Mouse (Mus musculus) cortical plate, adult 2 months (tissue): ENCODE results near the gene Crb1. TPM values are rescaled to one million over a fixed set of nuclear protein-coding genes. Genes with fewer than 3 reads are reported as not detected.

ENCODE experiments used
- H3K27ac ChIP-seq: fragments of 200-500 bp; 2 replicates; pipeline ENCODE4 v1.5.1; 2012; ENCODE audit warnings: low read length, control low read depth, inconsistent platforms; ENCODE audit not compliant: insufficient read depth
- H3K4me1 ChIP-seq: fragments of 200-500 bp; 2 replicates; pipeline ENCODE4 v1.6.1; 2011; ENCODE audit warnings: low read length; ENCODE audit not compliant: control insufficient read depth, insufficient read depth
- H3K4me3 ChIP-seq: fragments of 200-500 bp; 2 replicates; pipeline ENCODE4 v1.5.1; 2011; ENCODE audit warnings: mild to moderate bottlenecking, low read length, control low read depth; ENCODE audit not compliant: insufficient read depth
- CTCF ChIP-seq: fragments of 200-500 bp; IDR thresholded peaks from 2 replicates; pipeline ENCODE4 v1.5.1; 2011; ENCODE audit warnings: mild to moderate bottlenecking, control low read depth, low read length; ENCODE audit not compliant: insufficient read depth; ENCODE audit errors: extremely low read depth
- POLR2A ChIP-seq: fragments of 200-500 bp; IDR thresholded peaks from 2 replicates; pipeline ENCODE4 v1.6.1; 2011; ENCODE audit warnings: mild to moderate bottlenecking, low read length, control low read depth; ENCODE audit not compliant: insufficient read depth; ENCODE audit errors: extremely low read depth
- polyA plus RNA-seq: library from polyadenylated mRNA; depleted of rRNA; stranded (reverse); fragments of >200 nt; gene quantifications from 2 replicates; pipeline ENCODE4 v1.2.3, GENCODE M21; 2012

The Crb1 gene
- polyA plus RNA-seq, 1 experiment = 0.21 TPM

DNA sequence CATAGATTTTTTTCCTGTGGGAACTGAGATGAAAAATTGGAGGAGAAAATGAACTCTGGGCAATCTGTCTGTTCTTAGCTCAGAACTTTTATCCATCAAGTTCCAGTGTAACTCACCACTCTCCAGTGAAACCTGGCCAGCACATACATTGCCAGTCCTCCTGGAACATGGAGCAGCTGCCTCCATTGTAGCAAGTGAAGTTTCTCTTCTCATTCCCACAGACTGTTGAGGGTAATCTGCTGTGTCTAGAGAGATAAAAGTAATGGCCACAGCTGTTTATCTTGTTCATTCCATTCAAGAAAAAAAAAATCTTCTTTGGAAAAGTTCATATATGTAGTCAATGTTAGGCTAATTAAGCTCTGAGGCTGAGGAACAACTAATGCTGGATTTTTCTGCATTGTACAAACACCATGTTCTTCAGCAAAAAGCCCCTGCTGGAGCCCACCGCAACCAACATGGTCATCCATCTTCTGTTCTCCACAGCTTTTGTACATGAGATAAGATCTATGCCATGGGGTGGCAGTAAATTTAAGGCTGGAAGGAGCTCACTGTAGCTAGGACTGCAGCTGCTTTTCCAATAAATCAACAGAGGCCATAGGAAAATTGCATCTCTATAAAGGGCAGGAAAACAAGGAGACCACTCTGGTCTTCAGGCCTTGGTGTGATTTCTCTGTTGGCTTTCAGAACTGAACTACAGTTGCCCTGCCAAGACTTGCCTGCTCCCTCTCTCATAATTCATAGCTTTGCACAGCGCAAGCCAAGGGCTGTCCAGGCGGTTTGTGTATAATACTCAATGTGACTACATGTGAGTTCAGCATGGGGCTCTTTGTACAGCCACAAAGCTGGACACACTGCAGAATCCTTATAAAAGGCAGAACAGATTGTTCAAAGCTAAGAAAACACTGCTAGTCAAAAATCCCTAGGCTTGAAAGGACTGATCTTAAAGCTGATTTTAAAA is 142.0 kb downstream of the Crb1 start:
- no peaks in the 10 kb centered on the region for H3K4me1 ChIP-seq
- H3K4me3 ChIP-seq = no peak overlapping the region
- TF ChIP-seq CTCF (no peak), POLR2A (no peak)
- H3K27ac ChIP-seq = no peak overlapping the region

DNA sequence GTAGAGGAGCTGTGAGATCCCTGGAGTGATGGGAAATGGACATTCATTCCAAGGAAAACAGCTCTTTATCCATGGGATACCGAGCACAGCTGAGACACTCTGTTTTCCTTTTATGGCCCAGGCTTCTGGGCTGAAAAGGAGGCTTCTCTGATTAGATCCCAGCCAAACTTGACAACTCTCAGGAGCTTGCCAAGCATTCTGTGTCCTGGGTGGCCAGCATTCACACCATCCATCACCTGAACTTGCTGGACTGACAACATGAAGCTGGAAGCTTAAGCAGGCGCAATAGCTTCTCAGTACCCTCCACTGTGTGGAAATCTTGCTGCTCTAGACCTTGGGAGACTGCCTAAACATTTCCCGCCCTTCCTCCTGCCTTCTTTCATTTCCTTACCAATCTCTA is 144.3 kb downstream of the Crb1 start:
- TF ChIP-seq CTCF (no peak), POLR2A (no peak)

DNA sequence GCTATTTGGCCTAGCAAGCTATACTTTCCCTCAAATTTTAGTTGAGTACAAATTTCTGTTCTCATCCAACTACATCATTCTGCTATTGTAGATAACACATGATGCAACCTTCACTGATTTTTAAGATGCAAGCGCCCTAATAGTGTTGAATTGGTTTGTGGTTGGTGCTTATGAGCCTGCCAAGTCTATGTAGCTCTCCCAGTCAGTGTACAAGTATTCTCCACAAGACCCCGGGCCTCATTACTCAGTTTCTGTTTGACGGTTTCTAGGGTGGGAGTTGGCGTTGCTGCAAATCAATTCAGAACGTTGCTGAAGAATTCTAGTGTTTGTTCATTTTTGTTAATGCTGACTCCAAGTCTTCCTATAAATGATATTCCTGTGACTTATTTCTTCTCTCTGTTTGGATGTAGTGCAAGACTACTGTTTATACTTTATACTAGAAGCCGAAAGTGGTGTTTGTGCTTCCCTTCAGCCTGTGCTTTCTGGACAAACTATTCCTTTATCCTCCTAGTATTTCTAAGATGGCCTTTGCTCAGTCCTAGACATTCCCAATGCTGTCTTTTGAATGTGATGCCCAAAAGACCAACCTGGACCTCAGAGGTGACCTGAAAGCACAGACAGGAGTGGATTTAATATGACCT is 152.5 kb downstream of the Crb1 start:
- Histone ChIP-seq H3K4me1 (no peaks in the 10 kb centered on the region), H3K4me3 (no peak overlapping the region), H3K27ac (no peak overlapping the region)
- TF ChIP-seq CTCF = no peak
- TF ChIP-seq POLR2A = no peak

More for the DNA sequence above, 144.3 kb downstream of the Crb1 start:
- Histone ChIP-seq H3K4me3 (no peak overlapping the region), H3K4me1 (no peaks in the 10 kb centered on the region), H3K27ac (no peak overlapping the region)

DNA sequence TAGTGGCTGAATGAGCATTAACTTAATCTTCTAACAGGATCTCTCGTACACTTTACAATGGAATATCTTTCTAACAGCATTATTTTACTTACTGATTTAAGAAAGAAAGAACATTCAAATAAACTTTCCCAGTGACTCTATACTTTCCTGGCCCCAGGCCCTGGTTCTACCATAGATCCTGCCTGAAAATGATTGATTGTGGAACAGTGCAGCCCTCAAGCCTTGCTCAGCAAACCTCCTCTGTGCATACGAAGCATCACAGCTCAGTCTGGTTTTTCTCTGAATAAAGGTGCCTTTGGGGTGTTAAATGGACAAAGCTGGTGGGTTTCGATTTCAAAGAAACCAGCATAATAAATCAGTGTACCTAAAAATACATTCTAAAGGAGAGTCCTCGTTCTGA is 153.1 kb downstream of the Crb1 start:
- Histone ChIP-seq H3K4me3 (no peak overlapping the region), H3K27ac (no peak overlapping the region), H3K4me1 (no peaks in the 10 kb centered on the region)
- TF ChIP-seq POLR2A (no peak), CTCF (no peak)

DNA sequence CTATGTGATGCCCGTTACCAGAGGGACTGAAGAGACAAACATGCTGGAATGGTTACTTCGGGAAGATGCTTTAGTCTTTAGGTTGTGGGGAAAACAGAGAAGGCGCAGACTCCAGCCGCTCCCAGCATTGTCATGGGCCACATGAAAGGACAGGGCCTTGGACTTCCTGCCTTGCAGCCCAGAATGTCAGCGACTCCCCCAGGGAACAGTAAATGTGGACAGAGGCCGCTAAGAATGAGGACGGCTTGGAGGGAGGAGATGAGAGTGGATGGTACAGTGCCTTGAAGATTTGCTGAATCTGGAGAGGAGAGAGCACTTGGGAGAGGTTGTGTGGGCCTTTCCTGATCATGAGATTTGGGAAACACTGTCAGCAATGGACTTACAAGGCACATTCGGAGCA is 161.6 kb downstream of the Crb1 start:
- H3K27ac ChIP-seq = no peak overlapping the region
- TF ChIP-seq POLR2A = no peak
- TF ChIP-seq CTCF = no peak
- no peak overlapping the region for H3K4me3 ChIP-seq
- no peaks in the 10 kb centered on the region for H3K4me1 ChIP-seq

DNA sequence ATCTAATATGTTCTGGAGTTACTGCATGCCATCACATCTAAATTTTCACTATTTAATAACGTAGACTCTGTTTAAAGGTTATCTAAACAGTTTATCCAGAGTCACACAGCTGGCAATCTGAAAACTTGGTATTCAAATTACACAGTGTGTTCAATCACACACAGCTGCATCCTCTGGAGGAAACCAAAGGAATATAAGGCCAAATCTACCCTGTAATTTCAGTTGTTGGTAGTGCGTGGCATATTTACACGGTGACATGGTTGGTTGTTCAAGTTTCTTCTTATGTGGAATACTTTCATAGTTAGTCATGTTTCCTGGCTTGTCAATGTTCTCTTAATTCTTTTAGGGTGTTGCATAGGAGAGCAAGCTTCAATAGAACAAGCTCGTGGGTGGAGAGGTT is 166.4 kb downstream of the Crb1 start:
- H3K27ac ChIP-seq = no peak overlapping the region

DNA sequence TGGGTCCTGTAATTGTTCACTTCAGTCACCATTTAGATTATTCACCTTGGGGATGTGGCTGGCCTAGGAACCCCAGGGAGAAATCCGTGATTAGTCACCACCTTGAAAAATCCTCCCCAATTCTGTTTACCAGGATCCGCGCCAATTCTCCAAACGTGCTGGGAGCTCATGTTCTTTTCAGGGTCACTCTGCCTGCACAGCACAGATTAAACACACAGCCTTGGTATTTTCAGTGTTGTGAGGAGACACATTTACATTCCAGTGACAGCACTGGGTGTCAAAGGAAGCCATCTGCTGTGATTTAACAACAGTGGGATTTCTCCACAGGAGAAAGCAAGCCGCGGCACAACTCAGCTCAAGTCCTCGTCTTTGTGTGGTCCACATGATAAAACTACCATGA is 167.1 kb downstream of the Crb1 start:
- no peaks in the 10 kb centered on the region for H3K4me1 ChIP-seq
- TF ChIP-seq POLR2A (no peak), CTCF (no peak)
- no peak overlapping the region for H3K4me3 ChIP-seq
- no peak overlapping the region for H3K27ac ChIP-seq

More for the DNA sequence above, 166.4 kb downstream of the Crb1 start:
- Histone ChIP-seq H3K4me3 (no peak overlapping the region), H3K4me1 (no peaks in the 10 kb centered on the region)
- TF ChIP-seq CTCF (no peak), POLR2A (no peak)

DNA sequence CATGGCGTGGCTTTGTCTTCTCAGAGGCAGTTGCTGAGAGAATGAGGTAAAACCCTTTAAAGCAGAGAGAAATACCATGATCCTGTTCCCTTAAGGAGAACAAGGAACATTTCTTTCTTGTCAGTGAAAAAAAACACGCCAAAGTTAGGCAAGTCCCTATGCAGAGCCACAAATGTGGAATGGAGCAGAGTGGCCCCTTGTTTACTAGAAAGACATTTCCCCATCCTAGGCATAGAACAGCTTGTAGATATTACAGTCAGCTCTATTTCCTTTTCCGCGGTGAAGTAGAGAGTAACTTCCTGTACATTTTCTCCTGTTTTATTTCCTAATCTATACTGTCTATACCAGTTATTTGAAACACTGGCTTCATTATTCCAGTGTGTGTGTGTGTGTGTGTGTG is 170.6 kb downstream of the Crb1 start:
- no peaks in the 10 kb centered on the region for H3K4me1 ChIP-seq
- no peak for TF ChIP-seq CTCF
- no peak for TF ChIP-seq POLR2A
- no peak overlapping the region for H3K27ac ChIP-seq
- H3K4me3 ChIP-seq = no peak overlapping the region

DNA sequence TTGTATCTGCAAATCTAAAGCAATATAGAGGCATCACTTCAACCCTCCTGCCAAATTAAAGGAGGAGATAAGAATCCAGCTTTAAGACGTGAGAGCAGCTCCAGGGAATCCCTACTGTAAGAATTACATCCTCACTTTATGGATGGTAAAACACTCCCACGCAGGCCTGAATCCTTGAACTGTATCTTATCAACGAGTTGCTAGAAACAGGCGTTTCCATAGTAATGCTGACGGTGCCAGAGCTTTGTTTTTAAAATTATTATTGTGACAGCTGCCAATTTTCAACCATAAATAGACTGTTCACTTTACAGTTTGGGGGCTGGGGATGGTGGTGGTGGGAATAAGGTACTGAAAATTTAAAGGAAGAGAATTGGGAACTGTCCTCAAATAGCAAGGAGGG is 173.9 kb downstream of the Crb1 start:
- Histone ChIP-seq H3K4me1 (no peaks in the 10 kb centered on the region), H3K27ac (no peak overlapping the region), H3K4me3 (no peak overlapping the region)
- no peak for TF ChIP-seq POLR2A
- no peak for TF ChIP-seq CTCF

DNA sequence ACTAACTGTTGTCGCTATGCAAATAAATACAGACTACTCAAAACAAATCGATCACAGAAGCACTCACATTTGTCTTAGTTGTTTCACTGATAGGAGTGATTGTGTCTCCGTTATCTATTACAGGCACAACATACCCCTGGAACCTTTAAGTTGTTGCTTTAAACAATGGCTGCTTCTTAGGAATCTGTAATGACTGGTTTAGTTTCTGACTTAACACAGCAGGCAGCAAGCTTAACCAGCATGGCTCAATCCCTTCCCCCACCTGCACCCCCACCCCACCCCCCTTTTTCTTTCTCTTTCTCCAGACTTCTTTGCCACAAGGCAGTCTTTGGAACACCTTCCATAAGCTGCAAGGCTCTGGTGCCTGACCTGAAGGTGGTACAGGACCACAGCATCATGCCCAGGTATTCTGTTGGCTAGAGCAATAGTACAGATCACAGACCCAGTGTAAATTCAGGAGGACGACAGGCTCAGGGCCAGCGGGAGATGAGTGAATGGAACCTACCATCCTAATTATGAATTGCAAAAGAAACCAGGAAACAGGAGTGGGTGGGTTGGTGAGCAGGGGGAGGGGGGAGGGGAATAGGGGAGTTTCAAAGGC is 182.4 kb downstream of the Crb1 start:
- Histone ChIP-seq H3K4me3 (no peak overlapping the region), H3K27ac (no peak overlapping the region), H3K4me1 (no peaks in the 10 kb centered on the region)
- no peak for TF ChIP-seq POLR2A
- TF ChIP-seq CTCF = no peak
